Mouse (Mus musculus): ENCODE measurements at regions not wholly inside any gene's neighbourhood (a gene's known extent, or its start where the extent isn't known, plus 50 kb on each side); places are given as distances from the start of the nearest gene placed in this dataset.

DNA sequence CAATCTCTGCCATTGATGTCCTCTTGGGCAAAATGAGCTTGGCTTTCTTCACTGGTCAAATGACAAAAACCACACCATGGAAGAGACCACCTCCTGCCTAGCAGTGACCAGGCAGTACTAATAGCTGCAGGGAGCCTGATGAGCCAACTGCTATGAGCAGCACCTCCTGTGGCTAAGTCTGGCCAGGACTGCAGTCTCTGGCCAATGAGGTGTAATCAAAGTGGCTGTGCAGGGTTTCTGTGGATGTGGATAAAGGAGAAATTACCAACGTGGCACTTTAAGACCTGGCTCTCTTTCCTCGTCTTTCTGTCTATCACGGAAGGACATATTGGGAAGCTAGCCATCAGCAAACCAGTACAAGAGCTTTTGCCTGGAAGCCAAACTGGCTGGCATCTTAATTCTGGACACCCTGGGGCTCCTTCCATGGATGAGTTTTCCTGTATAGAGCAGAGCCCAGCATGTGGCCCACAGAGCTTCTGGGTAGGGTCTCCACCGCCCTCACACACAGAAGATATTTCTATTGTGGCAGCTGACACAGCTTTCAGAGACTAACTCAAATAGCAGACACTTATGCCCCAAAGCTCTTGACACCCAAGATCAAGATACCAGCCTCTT is 188.2 kb upstream of the Rybp start:
- no peak for ATAC-seq

DNA sequence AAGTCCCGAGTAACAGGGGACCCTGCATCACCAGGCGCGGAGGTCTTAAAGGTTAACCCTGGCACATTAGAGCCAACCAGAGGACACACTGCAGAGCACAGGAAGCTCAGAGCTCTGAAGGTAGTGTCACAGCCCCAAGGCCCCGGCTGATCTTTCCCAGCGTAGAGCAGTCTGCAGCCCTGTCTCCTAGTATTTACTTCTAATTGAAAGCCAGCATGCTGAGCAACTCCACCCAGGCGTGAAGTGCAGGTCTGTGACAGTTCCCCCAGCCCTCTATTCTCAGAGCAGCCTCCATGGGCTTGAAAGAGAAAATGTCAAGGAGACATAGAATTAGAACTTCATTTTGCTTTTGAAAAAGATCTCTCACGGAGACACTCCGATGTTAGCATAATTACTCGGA is 187.0 kb upstream of the Rybp start:
- ATAC-seq, result no peak

- no peak for ATAC-seq
These were observed 182.8 kb upstream of the Rybp start for GRCm38 (mm10) chr6:100470071-100470470.

DNA sequence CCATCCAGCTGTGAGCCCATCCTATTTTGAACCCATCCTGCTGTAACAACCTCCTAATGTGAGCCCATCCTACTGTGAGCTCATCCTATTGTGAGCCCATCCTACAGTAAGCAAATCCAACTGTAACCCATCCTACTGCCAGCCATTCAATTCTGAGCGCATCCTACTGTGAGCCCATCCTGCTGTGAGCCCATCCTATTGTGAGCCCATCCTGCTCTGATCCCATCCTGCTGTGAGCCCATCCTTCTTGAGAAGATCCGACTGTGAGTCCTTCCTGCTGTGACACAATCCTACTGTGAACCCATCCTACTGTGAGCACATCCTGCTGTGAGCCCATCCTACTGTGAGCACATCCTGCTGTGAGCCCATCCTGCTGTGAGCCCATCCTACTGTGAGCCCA is 175.5 kb upstream of the Rybp start:
- no peak for ATAC-seq

GRCm38 (mm10) chr6:100453401-100453800 is 166.1 kb upstream of the Rybp start:
- no peak for ATAC-seq

DNA sequence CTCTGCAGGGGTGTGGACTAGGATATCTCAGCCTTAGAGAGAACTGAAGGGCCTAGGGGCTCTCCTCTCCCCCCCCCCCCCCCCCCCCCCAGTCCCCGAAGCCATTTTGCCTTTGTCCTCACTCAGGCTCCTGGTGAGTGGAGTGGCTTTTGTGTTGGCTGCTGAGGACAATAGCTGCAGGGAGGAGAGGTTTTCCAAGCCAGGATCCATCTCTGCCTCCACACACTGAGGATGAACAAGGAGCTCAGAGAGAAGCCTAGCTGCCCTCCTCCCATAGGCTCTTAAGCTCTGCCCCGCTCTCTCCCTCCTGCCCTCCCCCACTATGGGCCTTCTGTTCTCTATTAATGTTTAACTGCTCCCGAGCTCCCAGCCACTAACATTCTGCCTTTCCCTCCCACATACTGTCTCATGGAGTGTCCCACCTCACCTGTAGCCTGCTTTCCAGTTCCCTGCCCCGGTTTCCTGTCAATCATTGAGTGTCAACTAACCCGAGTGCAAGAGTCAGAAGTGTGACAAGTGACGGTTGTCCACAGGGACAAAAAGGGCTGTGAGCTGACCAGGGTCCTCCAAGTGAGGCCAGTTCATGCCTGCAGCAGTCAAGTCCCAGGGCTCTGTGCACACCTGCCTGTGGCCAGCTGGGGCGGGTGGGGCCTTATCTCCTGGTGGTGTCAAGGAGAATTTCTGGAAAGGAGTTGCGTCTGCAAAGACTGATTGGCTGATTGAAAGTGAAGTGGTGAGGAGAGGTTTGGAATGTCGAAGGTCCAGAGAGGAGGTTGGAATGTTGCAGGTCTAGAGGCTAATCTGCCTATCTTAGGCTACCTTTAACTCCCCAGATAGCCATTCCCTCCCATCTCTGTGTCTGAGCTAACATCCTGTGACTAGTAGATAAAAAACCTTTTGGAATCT is 165.1 kb upstream of the Rybp start:
- no peak for ATAC-seq

DNA sequence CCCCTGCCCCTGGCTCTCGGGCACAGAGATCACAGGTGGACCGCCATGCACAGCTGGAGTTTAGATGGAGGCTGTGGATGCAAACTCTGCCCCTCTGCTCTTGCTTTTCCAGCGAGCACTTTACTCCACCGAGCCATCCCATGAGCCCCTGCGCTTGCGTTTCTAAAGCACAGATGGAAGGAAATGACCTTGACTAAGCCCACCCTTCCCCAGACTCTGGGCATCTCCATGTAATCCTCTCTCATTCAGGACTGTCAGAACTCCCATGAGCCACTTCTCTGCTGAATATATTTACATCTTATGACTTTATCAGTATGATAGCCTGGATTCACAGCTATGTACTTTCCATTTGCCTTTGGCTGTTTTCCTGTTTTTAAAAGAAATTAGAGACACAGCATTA is 162.8 kb upstream of the Rybp start:
- ATAC-seq, result no peak

DNA sequence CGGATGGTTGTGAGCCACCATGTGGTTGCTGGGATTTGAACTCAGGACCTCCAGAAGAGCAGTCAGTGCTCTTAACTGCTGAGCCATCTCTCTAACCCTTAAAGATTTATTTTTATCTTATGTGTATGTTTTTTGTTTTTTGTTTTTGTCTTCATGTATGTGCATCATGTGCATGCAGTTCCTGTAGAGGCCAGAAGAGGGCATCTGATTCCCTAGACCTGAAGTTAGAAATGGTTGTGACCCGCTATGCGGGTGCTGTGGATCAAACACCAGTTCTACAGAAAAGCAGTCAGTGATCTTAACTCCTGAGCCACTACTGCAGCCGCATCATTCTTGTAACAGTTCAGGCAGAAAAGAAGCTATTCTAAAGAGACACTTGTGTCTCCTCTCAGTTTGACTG is 161.8 kb upstream of the Rybp start:
- no peak for ATAC-seq

- ATAC-seq, result no peak
These were observed 159.9 kb upstream of the Rybp start for GRCm38 (mm10) chr6:100447211-100447610.

- no peak for ATAC-seq
These were observed 159.5 kb upstream of the Rybp start for GRCm38 (mm10) chr6:100446804-100447203.

GRCm38 (mm10) chr6:100439071-100439737 is 151.9 kb upstream of the Rybp start:
- ATAC-seq, result peak; percentile 31

- peak; percentile 89 for ATAC-seq
These were observed 151.3 kb upstream of the Rybp start for GRCm38 (mm10) chr6:100438511-100438991.

GRCm38 (mm10) chr6:100437980-100438379 is 150.7 kb upstream of the Rybp start:
- ATAC-seq, result no peak

DNA sequence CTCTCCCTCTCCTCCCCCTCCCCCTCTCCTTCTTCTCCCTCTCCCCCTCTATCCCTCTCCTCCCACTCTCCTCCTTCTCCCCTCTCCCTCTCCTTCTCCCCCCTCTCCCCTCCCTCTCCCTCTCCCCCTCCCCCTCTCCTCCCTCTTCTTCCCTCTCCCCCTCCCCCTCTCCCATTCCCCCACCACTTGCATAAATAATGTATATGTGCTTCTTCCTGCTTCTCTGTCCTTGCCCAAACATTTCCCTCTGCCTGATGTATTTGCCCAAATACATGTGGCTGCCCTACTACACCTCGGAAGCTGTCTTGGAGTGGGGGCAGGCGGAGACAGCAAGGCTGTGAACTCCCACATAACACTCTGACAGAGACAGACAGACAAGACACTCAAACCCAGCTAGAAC is 149.2 kb upstream of the Rybp start:
- ATAC-seq, result no peak

GRCm38 (mm10) chr6:100435222-100435621 is 147.9 kb upstream of the Rybp start:
- ATAC-seq, result no peak

- no peak for ATAC-seq
These were observed 146.2 kb upstream of the Rybp start for GRCm38 (mm10) chr6:100433534-100433867.

- no peak for ATAC-seq
These were observed 145.6 kb upstream of the Rybp start for GRCm38 (mm10) chr6:100432688-100433533.

GRCm38 (mm10) chr6:100430286-100430685 is 143.0 kb upstream of the Rybp start:
- no peak for ATAC-seq

- no peak for ATAC-seq
These were observed 142.2 kb upstream of the Rybp start for GRCm38 (mm10) chr6:100429511-100429910.

- ATAC-seq, result no peak
These were observed 141.5 kb upstream of the Rybp start for GRCm38 (mm10) chr6:100428759-100429158.

DNA sequence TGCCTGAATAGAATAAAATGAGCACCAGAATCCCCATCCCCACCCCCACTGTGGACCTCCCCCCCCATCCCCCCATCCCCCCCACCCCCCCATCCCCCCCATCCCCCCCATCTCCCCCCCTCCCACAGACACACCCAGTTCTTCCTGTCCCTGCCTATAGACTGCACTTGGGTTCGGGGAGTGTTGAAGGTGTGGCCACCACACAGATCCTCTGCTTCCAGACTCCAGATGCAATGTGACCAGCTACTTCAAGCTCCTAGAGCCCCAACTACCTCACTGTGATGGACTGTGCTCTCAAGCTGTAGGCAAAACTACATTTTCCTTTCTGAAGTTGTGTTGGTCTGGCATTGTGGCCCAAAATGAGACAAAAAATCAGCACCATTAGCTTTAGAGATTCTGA is 138.3 kb upstream of the Rybp start:
- ATAC-seq, result no peak

DNA sequence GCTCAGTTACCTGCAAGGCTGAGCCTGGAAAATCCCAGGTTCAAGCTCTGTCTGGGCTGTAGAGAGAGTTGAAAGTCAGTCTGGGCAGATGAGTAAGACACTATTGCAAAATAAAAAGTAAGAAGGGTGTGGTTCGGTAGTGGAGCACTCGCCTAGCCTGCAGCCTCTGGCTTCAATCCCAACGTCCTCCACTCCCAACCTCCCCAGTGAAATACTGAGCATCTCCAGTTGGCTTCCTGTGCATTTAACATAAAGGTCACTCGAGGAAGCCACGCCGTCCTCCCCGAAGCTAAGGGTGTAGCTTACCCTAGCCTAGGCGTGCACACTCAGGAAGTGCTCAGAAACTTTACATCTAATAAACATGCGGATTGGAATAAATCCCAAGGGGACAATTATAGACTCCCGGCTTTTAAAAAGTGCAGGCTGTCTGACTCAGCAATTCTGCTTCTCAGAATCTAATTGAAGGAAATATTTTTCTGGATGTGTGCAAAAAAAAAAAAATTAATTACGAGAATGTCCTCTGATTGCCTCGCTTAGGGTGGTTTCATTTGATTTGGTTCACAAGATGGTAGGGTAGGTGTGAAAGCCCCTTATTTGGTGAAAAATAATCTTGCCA is 137.6 kb upstream of the Rybp start:
- no peak for ATAC-seq
